Mouse (Mus musculus): ENCODE data around the gene Wwp2. TPM values are rescaled to one million over a fixed set of nuclear protein-coding genes. Genes with fewer than 3 reads are reported as not detected.

The Wwp2 gene
- polyA plus RNA-seq, 1 experiment, result 42.5 TPM

DNA sequence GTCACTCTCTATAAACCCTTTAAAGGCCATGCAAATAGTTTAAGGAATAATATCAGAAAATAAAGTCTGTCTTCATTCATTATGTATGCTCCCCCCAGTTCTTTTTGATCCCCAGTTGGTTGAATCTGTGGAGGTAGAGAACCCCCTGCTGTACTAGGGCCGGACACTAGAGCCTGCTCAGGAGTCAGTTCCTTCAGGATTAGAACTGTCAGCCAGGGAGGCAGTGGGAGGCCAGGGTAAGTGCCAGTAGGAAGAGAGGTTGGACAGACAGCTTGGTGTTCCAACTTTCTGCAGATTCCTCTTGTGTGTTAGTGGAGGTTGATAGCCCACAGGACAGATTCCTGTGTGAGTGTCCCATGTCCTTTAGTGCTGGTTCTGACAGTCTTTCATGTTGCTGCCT is 62.2 kb downstream of the Wwp2 start:
- no peak for DNase-seq (ENCODE audit: low read depth)
- TF ChIP-seq CTCF (IDR thresholded peaks at IDR 0.05; ENCODE audit: borderline replicate concordance, extremely low read depth, insufficient read depth, insufficient read length) (peak; percentile 13; the same call in 1 of the 2 replicates), POLR2A (IDR thresholded peaks at IDR 0.05; ENCODE audit: borderline replicate concordance, extremely low read depth, insufficient read depth, insufficient read length, poor library complexity, severe bottlenecking) (no peak)

GRCm38 (mm10) chr8:107498806-107499205 is 62.6 kb downstream of the Wwp2 start:
- DNase-seq (ENCODE audit: low read depth), result peak; percentile 43
- no peak for TF ChIP-seq CTCF (IDR thresholded peaks at IDR 0.05; ENCODE audit: borderline replicate concordance, extremely low read depth, insufficient read depth, insufficient read length)
- TF ChIP-seq POLR2A (IDR thresholded peaks at IDR 0.05; ENCODE audit: borderline replicate concordance, extremely low read depth, insufficient read depth, insufficient read length, poor library complexity, severe bottlenecking), result no peak

GRCm38 (mm10) chr8:107499519-107499918 is 63.4 kb downstream of the Wwp2 start:
- no peak for TF ChIP-seq POLR2A (IDR thresholded peaks at IDR 0.05; ENCODE audit: borderline replicate concordance, extremely low read depth, insufficient read depth, insufficient read length, poor library complexity, severe bottlenecking)
- TF ChIP-seq CTCF (IDR thresholded peaks at IDR 0.05; ENCODE audit: borderline replicate concordance, extremely low read depth, insufficient read depth, insufficient read length), result no peak
- DNase-seq (ENCODE audit: low read depth), result no peak

- TF ChIP-seq CTCF (IDR thresholded peaks at IDR 0.05; ENCODE audit: borderline replicate concordance, extremely low read depth, insufficient read depth, insufficient read length), result no peak
- no peak for TF ChIP-seq POLR2A (IDR thresholded peaks at IDR 0.05; ENCODE audit: borderline replicate concordance, extremely low read depth, insufficient read depth, insufficient read length, poor library complexity, severe bottlenecking)
Measured at GRCm38 (mm10) chr8:107502407-107502806, 66.2 kb downstream of the Wwp2 start.

GRCm38 (mm10) chr8:107502922-107503321 is 66.8 kb downstream of the Wwp2 start:
- DNase-seq (ENCODE audit: low read depth), result no peak
- TF ChIP-seq POLR2A (IDR thresholded peaks at IDR 0.05; ENCODE audit: borderline replicate concordance, extremely low read depth, insufficient read depth, insufficient read length, poor library complexity, severe bottlenecking), result no peak
- no peak for TF ChIP-seq CTCF (IDR thresholded peaks at IDR 0.05; ENCODE audit: borderline replicate concordance, extremely low read depth, insufficient read depth, insufficient read length)

More at GRCm38 (mm10) chr8:107502407-107502806, 66.2 kb downstream of the Wwp2 start:
- DNase-seq (ENCODE audit: low read depth), result no peak

GRCm38 (mm10) chr8:107503354-107503753 is 67.2 kb downstream of the Wwp2 start:
- DNase-seq (ENCODE audit: low read depth), result peak; percentile 65
- TF ChIP-seq POLR2A (IDR thresholded peaks at IDR 0.05; ENCODE audit: borderline replicate concordance, extremely low read depth, insufficient read depth, insufficient read length, poor library complexity, severe bottlenecking), result no peak
- no peak for TF ChIP-seq CTCF (IDR thresholded peaks at IDR 0.05; ENCODE audit: borderline replicate concordance, extremely low read depth, insufficient read depth, insufficient read length)

GRCm38 (mm10) chr8:107504239-107504985 is 68.2 kb downstream of the Wwp2 start:
- DNase-seq (ENCODE audit: low read depth), result no peak
- TF ChIP-seq POLR2A (IDR thresholded peaks at IDR 0.05; ENCODE audit: borderline replicate concordance, extremely low read depth, insufficient read depth, insufficient read length, poor library complexity, severe bottlenecking) (no peak), CTCF (IDR thresholded peaks at IDR 0.05; ENCODE audit: borderline replicate concordance, extremely low read depth, insufficient read depth, insufficient read length) (no peak)

- no peak for TF ChIP-seq CTCF (IDR thresholded peaks at IDR 0.05; ENCODE audit: borderline replicate concordance, extremely low read depth, insufficient read depth, insufficient read length)
- TF ChIP-seq POLR2A (IDR thresholded peaks at IDR 0.05; ENCODE audit: borderline replicate concordance, extremely low read depth, insufficient read depth, insufficient read length, poor library complexity, severe bottlenecking), result no peak
- DNase-seq (ENCODE audit: low read depth), result no peak
Measured at GRCm38 (mm10) chr8:107505271-107505670, 69.1 kb downstream of the Wwp2 start.

DNA sequence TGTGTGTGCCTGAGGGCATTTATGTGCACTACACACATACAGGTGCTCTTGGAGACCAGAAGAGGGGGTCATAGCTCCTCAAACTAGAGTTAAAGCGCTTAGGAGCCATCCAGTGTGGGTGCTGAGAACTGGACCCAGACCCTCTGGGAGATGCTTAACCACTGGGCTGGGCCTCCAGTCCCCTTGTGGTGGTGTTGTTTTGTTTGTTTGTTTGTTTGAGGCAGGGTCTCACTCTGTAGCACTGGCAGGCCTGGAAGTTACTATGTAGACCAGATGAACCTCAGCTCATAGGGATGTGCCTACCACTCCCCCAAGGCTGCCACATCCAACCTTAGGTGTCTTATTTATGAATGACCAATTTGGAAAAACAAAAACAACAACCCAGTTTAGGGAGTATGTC is 70.9 kb downstream of the Wwp2 start:
- DNase-seq (ENCODE audit: low read depth), result no peak
- TF ChIP-seq POLR2A (IDR thresholded peaks at IDR 0.05; ENCODE audit: borderline replicate concordance, extremely low read depth, insufficient read depth, insufficient read length, poor library complexity, severe bottlenecking), result no peak

DNA sequence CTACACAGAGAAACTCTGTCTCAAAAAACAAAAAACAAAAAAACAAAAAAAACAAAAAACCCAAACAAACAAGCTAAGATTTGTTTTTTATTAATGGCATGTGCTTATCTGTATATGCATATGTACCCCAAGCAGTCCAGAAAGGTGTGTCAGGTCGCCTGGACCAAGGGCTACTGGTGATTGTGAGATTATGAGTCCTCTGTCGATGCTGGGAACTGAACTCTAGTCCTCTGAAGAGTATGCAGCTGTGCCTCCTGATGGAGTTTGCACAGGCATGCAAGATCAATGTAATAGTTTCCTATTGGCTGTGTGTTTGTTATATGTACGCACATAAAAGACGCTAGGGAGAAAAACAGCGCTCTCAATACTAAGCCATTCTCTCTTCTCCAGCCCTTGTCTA is 74.0 kb downstream of the Wwp2 start:
- DNase-seq (ENCODE audit: low read depth), result no peak
- no peak for TF ChIP-seq POLR2A (IDR thresholded peaks at IDR 0.05; ENCODE audit: borderline replicate concordance, extremely low read depth, insufficient read depth, insufficient read length, poor library complexity, severe bottlenecking)
- TF ChIP-seq CTCF (IDR thresholded peaks at IDR 0.05; ENCODE audit: borderline replicate concordance, extremely low read depth, insufficient read depth, insufficient read length), result no peak

GRCm38 (mm10) chr8:107510766-107511165 is 74.6 kb downstream of the Wwp2 start:
- TF ChIP-seq CTCF (IDR thresholded peaks at IDR 0.05; ENCODE audit: borderline replicate concordance, extremely low read depth, insufficient read depth, insufficient read length) (no peak), POLR2A (IDR thresholded peaks at IDR 0.05; ENCODE audit: borderline replicate concordance, extremely low read depth, insufficient read depth, insufficient read length, poor library complexity, severe bottlenecking) (no peak)
- no peak for DNase-seq (ENCODE audit: low read depth)

GRCm38 (mm10) chr8:107513249-107513648 is 77.1 kb downstream of the Wwp2 start:
- no peak for DNase-seq (ENCODE audit: low read depth)
- no peak for TF ChIP-seq CTCF (IDR thresholded peaks at IDR 0.05; ENCODE audit: borderline replicate concordance, extremely low read depth, insufficient read depth, insufficient read length)

All from brain, embryonic 14.5 days (tissue).